Mouse (Mus musculus) retina, adult 2 months (tissue): ENCODE measurements at regions not wholly inside any gene's neighbourhood (a gene's known extent, or its start where the extent isn't known, plus 50 kb on each side); places are given as distances from the start of the nearest gene placed in this dataset.
"Not testable (repeated sequence)": the region's sequence is repeated elsewhere in the genome, so short reads cannot be mapped to it uniquely, and the experiment has no call there.

Experiments used
- DNase-seq: peaks from one replicate; pipeline ENCODE4 v3.0.0-alpha.2; 2012; ENCODE audit warnings: low read depth, low spot score

GRCm38 (mm10) chr2:166516261-166516660, 197.4 kb downstream of the Prex1 start:
- no peak for DNase-seq

- DNase-seq: no peak
These were observed 199.0 kb downstream of the Prex1 start for GRCm38 (mm10) chr2:166514664-166515063.

GRCm38 (mm10) chr2:166512488-166512887, 201.1 kb downstream of the Prex1 start:
- DNase-seq: no peak

GRCm38 (mm10) chr2:166511477-166511876, 202.2 kb downstream of the Prex1 start:
- DNase-seq: not testable (repeated sequence)

- no peak for DNase-seq
These were observed 202.9 kb downstream of the Prex1 start for GRCm38 (mm10) chr2:166510776-166511175.

GRCm38 (mm10) chr2:166509591-166509990, 204.0 kb downstream of the Prex1 start:
- no peak for DNase-seq

GRCm38 (mm10) chr2:166508656-166509420, 204.8 kb downstream of the Prex1 start:
- no peak for DNase-seq

GRCm38 (mm10) chr2:166505309-166505708, 208.3 kb downstream of the Prex1 start:
- no peak for DNase-seq

GRCm38 (mm10) chr2:166503666-166504065, 210.0 kb downstream of the Prex1 start:
- DNase-seq: no peak

GRCm38 (mm10) chr2:166492895-166493294, 220.7 kb downstream of the Prex1 start:
- no peak for DNase-seq

GRCm38 (mm10) chr2:166492421-166492820, 221.2 kb downstream of the Prex1 start:
- DNase-seq: no peak

- no peak for DNase-seq
These were observed 221.8 kb downstream of the Prex1 start for GRCm38 (mm10) chr2:166491861-166492260.

GRCm38 (mm10) chr2:166489041-166489872, 224.4 kb downstream of the Prex1 start:
- DNase-seq: no peak

- DNase-seq: no peak
These were observed 225.9 kb downstream of the Prex1 start for GRCm38 (mm10) chr2:166487688-166488087.

GRCm38 (mm10) chr2:166485788-166486187, 227.8 kb downstream of the Prex1 start:
- no peak for DNase-seq

- DNase-seq: no peak
These were observed 228.3 kb downstream of the Prex1 start for GRCm38 (mm10) chr2:166485361-166485760.

GRCm38 (mm10) chr2:166483617-166484319, 229.9 kb downstream of the Prex1 start:
- DNase-seq: no peak

- DNase-seq: no peak
These were observed 230.7 kb downstream of the Prex1 start for GRCm38 (mm10) chr2:166482720-166483616.

GRCm38 (mm10) chr2:166481774-166482173, 231.9 kb downstream of the Prex1 start:
- no peak for DNase-seq

- no peak for DNase-seq
These were observed 232.3 kb downstream of the Prex1 start for GRCm38 (mm10) chr2:166481362-166481761.

GRCm38 (mm10) chr2:166480883-166481282, 232.7 kb downstream of the Prex1 start:
- DNase-seq: no peak
